Mouse (Mus musculus) forebrain, embryonic 11.5 days (tissue): ENCODE measurements around the gene 1600012H06Rik. TPM values are rescaled to one million over a fixed set of nuclear protein-coding genes. Genes with fewer than 3 reads are reported as not detected.
A peak's percentile ranks its signal among the peaks of the same experiment; 100 is the strongest.
"Not testable (repeated sequence)": the region's sequence is repeated elsewhere in the genome, so short reads cannot be mapped to it uniquely, and the experiment has no call there.

Source experiments
- ATAC-seq: fragments of 200-750 bp; cut with Nextera tagmentation; replicated peaks from 2 replicates; pipeline ENCODE4 v1.8.0; 2017; ENCODE audit warnings: moderate TSS enrichment; ENCODE audit not compliant: low FRiP score
- DNase-seq: peaks from one replicate; pipeline ENCODE4 v3.0.0-alpha.2; 2017; ENCODE audit warnings: low spot score
- H3K27ac ChIP-seq: fragments of 300-500 bp; sonication (generic); 2 replicates; pipeline ENCODE4 v1.5.1; 2014; ENCODE audit warnings: low read depth, low read length
- H3K27me3 ChIP-seq: fragments of 300-500 bp; sonication (generic); 2 replicates; pipeline ENCODE4 v1.6.1; 2014; ENCODE audit warnings: mild to moderate bottlenecking, low read length, mixed read lengths; ENCODE audit not compliant: control insufficient read depth, insufficient read depth
- H3K36me3 ChIP-seq: fragments of 300-500 bp; sonication (generic); 2 replicates; pipeline ENCODE4 v1.6.1; 2014; ENCODE audit warnings: mild to moderate bottlenecking, low read length, moderate library complexity, mixed read lengths; ENCODE audit not compliant: control insufficient read depth, insufficient read depth
- H3K4me1 ChIP-seq: fragments of 300-500 bp; sonication (generic); replicated peaks from 2 replicates; pipeline ENCODE4 v1.6.1; 2014; ENCODE audit warnings: low read length, mixed read lengths; ENCODE audit not compliant: control insufficient read depth, insufficient read depth
- H3K4me2 ChIP-seq: fragments of 300-500 bp; sonication (generic); 2 replicates; pipeline ENCODE4 v1.6.1; 2014; ENCODE audit warnings: low read depth, mild to moderate bottlenecking, low read length, moderate library complexity, mixed read lengths; ENCODE audit not compliant: severe bottlenecking
- H3K4me3 ChIP-seq: fragments of 300-500 bp; sonication (generic); 2 replicates; pipeline ENCODE4 v1.5.1; 2014; ENCODE audit warnings: low read depth, low read length
- H3K9ac ChIP-seq: fragments of 300-500 bp; sonication (generic); 2 replicates; pipeline ENCODE4 v1.6.1; 2014; ENCODE audit warnings: low read length
- H3K9me3 ChIP-seq: fragments of 300-500 bp; sonication (generic); 2 replicates; pipeline ENCODE4 v1.6.1; 2016; ENCODE audit warnings: low read length, mixed read lengths; ENCODE audit not compliant: control insufficient read depth
- WGBS: fragments of 180-500 bp; shearing (Covaris S2); extraction: QIAGEN DNeasy Blood & Tissue Kit; methylation state at CpG from one replicate; pipeline ENCODE4 v1.1.7; 2014; 5-methylcytosine and 5-hydroxymethylcytosine counted together
- polyA plus RNA-seq: library from polyadenylated mRNA; unstranded; fragments of >200 nt; fragmentation: Nextera tagmentation; extraction: Ambion mirVana; gene quantifications from 2 replicates; pipeline ENCODE4 v1.2.1, GENCODE M21; 2014

Gene 1600012H06Rik
- polyA plus RNA-seq, 1 experiment from 2014 or later, result 29.5 TPM

DNA sequence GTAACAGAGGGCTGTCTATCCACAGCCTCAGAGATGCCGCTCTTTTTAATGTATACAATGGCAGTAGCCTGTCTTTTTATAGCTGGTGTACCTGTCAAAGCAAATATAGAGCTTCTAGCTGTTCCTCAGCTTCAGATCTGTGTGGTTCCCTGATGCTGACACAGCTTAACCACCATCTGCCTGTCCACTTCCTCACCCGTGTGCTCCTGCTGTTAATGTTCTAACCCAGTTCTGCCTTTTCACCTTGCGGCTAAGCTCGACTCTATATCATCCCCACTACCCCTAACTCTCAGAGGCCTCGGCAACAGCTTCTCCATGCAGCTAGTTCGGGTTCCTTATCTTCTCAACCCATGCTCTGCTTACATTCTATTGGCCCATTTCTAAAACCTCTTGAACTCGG, 12.3 kb upstream of the 1600012H06Rik start:
- Histone ChIP-seq H3K4me2 (no peak overlapping the region), H3K4me3 (no peak overlapping the region), H3K9ac (no peak overlapping the region), H3K36me3 (no peaks in the 10 kb centered on the region), H3K27me3 (no peaks in the 10 kb centered on the region), H3K27ac (no peak overlapping the region), H3K4me1 (no peaks in the 10 kb centered on the region), H3K9me3 (no peaks in the 10 kb centered on the region)
- 88% methylated on average over 7 of the region's 7 CpGs for WGBS
- DNase-seq (no peak), ATAC-seq (no peak)

DNA sequence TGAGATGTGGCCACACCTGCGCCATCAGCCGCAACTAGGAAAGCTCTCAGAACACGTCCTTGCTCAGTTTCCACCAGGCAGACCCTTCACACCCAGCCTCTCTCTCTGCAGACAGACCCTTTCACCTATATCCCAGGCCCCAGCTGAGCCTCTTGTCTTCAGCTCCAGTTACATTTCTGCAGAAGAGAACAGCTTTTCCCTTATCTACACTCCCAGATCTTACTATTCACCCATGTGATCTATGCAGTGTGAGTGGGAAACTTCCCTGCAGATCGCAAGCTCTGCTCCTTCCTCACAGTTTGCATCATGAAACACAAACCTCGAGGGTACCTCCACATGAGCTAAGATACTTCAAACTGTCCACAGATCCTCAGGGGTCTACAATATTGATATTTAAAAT, 11.5 kb upstream of the 1600012H06Rik start:
- H3K9ac ChIP-seq, result no peak overlapping the region
- no peaks in the 10 kb centered on the region for H3K9me3 ChIP-seq
- no peak overlapping the region for H3K4me2 ChIP-seq
- DNase-seq (no peak), ATAC-seq (no peak)
- WGBS, result 92% methylated on average over 5 of the region's 5 CpGs
- no peak overlapping the region for H3K27ac ChIP-seq
- no peaks in the 10 kb centered on the region for H3K27me3 ChIP-seq
- no peaks in the 10 kb centered on the region for H3K4me1 ChIP-seq
- H3K4me3 ChIP-seq, result no peak overlapping the region
- H3K36me3 ChIP-seq, result no peaks in the 10 kb centered on the region

DNA sequence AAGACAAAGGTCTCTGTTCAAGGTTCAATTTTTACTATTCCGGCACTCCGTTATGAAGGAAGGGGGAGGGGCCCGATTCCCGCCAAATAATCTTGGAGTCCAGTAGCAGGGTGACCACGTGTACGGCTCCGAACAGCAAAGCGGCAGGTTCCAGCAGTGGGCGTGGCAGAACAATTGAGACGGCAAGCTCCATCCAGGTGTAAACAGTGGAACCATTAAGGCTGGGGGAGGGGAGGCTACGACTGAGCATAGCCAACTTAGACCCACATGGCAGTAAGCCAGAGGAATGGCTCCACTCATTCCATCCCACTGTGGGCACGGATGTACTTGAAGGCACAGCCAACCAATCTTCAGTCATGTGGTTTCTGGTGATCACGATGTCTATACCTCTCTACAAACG, 7.7 kb upstream of the 1600012H06Rik start:
- not testable (repeated sequence) for H3K9me3 ChIP-seq, ATAC-seq, H3K4me3 ChIP-seq, H3K36me3 ChIP-seq, H3K4me2 ChIP-seq, DNase-seq, H3K4me1 ChIP-seq, H3K27me3 ChIP-seq, H3K27ac ChIP-seq, H3K9ac ChIP-seq
- WGBS, result 84% methylated on average over 14 of the region's 14 CpGs

DNA sequence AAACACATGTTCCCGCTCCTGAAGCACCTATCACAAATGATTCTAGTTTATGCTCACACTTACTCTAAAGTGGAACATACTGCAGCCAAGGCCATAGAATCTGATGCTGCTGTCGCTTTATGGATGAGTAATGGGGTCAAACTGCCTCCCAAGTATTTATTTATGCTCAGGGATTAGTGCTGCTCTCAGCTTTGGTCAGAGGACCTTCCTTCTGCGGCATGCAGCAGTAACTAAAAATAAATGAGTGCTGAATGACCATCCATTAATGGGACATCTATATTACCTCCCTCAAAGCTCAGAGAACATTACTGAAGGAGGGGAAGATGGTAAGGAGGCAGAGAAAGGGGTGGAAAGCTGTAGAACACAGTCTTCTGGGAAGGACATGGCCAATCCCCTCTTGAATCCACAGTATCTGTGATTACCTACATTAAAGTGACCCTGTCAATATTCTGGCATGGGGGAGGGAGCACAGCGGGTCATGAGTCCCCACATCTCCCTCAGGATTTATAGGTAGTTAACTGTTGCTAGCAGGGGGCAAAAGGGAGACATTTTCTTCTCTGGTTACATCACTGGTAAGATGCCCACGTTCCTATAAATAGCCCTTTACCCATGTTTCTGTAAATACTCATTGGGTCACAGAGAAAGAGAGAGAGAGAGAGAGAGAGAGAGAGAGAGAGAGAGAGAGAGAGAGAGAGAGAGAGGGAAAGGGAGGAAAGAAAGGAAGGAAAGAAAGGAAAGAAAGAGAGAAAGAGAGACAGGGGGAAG, 7.0 kb upstream of the 1600012H06Rik start:
- no peaks in the 10 kb centered on the region for H3K27me3 ChIP-seq
- H3K27ac ChIP-seq, result no peak overlapping the region
- WGBS, result 75% methylated on average over 5 of the region's 5 CpGs
- H3K9ac ChIP-seq, result no peak overlapping the region
- H3K9me3 ChIP-seq, result no peaks in the 10 kb centered on the region
- no peaks in the 10 kb centered on the region for H3K4me1 ChIP-seq
- ATAC-seq, result no peak
- no peaks in the 10 kb centered on the region for H3K36me3 ChIP-seq
- DNase-seq, result no peak
- no peak overlapping the region for H3K4me3 ChIP-seq
- H3K4me2 ChIP-seq, result no peak overlapping the region

DNA sequence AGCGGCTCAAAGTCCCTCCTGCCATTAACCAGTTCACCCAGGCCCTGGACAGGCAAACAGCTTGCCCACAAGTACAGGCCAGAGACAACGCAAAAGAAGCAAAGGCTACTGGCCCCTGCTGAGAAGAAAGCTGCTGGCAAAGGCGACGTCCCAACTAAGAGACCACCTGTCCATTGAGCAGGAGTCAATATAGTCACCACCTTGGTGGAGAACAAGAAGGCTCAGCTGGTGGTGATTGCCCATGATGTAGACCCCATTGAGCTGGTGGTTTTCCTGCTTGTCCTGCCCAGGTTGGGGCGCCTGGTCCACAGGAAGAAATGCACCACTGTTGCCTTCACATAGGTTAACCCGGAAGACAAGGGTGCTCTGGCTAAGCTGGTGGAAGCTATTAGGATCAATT, 803 bp upstream of the 1600012H06Rik start:
- H3K4me3 ChIP-seq, result peak overlapping the region; percentile 66
- ATAC-seq, H3K27me3 ChIP-seq, H3K27ac ChIP-seq, H3K4me1 ChIP-seq, DNase-seq, H3K9me3 ChIP-seq, H3K36me3 ChIP-seq: not testable (repeated sequence)
- WGBS, result 69% methylated on average over 6 of the region's 6 CpGs
- peak overlapping the region; percentile 96 for H3K4me2 ChIP-seq
- peak overlapping the region; percentile 61; the same call in 1 of the 2 replicates for H3K9ac ChIP-seq

DNA sequence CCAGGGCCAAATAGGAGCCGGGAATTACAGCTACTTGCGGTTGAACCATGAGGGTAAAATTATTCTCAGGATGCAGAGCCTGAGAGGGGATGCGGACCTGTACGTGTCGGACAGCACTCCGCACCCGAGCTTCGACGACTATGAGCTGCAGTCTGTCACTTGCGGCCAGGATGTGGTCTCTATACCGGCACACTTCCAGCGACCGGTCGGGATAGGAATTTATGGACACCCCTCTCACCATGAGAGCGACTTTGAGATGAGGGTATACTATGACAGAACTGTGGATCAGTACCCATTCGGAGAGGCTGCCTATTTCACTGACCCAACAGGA, 710 bp downstream of the 1600012H06Rik start:
- Histone ChIP-seq H3K4me1 (peaks cover 7% of the 10 kb centered on the region; the same call in 1 of the 2 replicates), H3K36me3 (peaks cover 2% of the 10 kb centered on the region; the same call in 1 of the 2 replicates), H3K9me3 (no peaks in the 10 kb centered on the region), H3K27ac (no peak overlapping the region), H3K27me3 (no peaks in the 10 kb centered on the region), H3K4me3 (peak overlapping the region; percentile 66), H3K4me2 (peak overlapping the region; percentile 96), H3K9ac (peak overlapping the region; percentile 70)
- DNase-seq, result peak; percentile 57
- 24% methylated on average over 16 of the region's 16 CpGs for WGBS
- no peak for ATAC-seq

DNA sequence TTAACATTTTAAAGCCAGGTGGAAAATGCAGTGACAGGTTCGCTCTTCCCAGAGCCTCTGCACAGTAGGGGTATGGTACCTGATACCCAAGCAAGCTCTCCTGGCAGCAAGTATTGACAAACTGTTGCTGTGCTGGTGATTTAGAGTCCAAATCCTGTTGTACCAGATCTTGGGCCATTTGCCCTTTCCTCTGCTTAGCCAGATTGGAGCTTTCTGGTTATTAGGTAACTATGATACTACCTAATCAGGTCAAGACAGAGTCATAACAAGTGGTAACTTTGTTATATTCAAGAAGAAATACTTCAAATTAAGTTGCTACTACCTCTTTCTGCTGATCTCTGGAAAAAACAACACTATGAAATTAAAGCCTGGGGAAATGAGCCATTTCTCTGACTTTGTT, 1.6 kb downstream of the 1600012H06Rik start:
- no peak overlapping the region for H3K4me3 ChIP-seq
- no peak overlapping the region for H3K27ac ChIP-seq
- 92% methylated on average over 1 of the region's 1 CpGs for WGBS
- no peak overlapping the region for H3K4me2 ChIP-seq
- no peaks in the 10 kb centered on the region for H3K27me3 ChIP-seq
- H3K36me3 ChIP-seq, result peaks cover 2% of the 10 kb centered on the region; the same call in 1 of the 2 replicates
- no peak for ATAC-seq
- no peaks in the 10 kb centered on the region for H3K9me3 ChIP-seq
- no peak for DNase-seq
- H3K4me1 ChIP-seq, result peaks cover 7% of the 10 kb centered on the region; the same call in 1 of the 2 replicates
- no peak overlapping the region for H3K9ac ChIP-seq

DNA sequence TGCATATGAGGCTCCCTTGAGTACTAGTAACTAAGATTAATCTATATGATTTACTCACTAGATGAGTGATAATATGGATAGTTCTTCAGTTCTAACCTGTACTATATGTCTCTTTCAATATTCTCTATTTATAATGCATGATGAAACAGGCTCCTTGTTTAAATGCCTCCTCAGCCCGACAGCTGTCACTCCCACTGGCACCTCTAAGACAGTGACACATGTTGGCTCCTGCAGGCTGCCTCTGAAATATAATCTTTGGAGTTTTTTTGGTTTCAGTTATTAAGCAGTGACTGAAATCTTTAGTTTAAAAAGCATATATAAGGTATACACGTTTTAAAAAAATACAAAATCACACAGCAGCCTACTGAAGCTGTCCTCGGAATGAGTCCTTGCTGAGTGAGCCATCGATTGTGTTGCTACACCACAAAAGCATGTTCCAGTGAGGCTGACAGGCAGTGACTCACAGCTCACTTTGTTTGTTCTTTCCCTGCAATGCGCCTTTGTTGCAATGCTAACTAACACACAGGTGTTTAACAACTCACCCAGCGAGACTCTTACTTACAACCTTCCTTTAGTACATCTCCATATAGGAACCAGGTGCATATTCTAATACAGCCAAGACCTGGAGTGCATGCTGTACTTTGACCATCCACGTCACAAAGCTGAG, 6.3 kb downstream of the 1600012H06Rik start:
- no peaks in the 10 kb centered on the region for H3K9me3 ChIP-seq
- no peak overlapping the region for H3K4me3 ChIP-seq
- H3K9ac ChIP-seq, result no peak overlapping the region
- no peak overlapping the region for H3K4me2 ChIP-seq
- H3K27me3 ChIP-seq, result no peaks in the 10 kb centered on the region
- no peak for DNase-seq
- ATAC-seq, result no peak
- H3K27ac ChIP-seq, result no peak overlapping the region
- H3K36me3 ChIP-seq, result peaks cover 5% of the 10 kb centered on the region; the same call in 1 of the 2 replicates
- 88% methylated on average over 7 of the region's 7 CpGs for WGBS
- H3K4me1 ChIP-seq, result no peaks in the 10 kb centered on the region
